Mouse (Mus musculus): ENCODE measurements around the gene Esrrg. TPM values are rescaled to one million over a fixed set of nuclear protein-coding genes. Genes with fewer than 3 reads are reported as not detected.

Esrrg gene
- polyA plus RNA-seq, 1 experiment: not detected

DNA sequence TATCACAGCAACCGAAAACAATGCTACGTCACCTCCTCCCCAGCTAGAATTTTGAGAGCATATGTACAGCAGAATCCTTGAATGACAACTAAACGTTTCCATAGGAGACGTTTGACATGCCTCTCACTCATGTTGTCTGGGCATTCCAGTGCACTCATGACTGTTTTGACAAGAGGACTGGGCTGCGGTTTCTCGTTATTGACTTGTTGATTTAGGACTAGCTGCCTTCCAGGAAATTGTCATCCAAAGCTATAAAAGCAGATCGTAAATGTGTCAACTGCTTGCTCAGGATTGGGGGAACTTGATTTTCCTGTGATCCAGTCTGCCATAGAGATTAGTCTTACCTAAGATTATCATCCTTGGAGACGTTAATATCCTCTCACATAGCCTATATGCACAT is 245.6 kb downstream of the Esrrg start:
- H3K79me3 ChIP-seq (ENCODE audit: low read depth): no peaks in the 10 kb centered on the region
- no peaks in the 10 kb centered on the region for H3K27me3 ChIP-seq (ENCODE audit: control insufficient read depth, insufficient read depth, insufficient read length)
- no peaks in the 10 kb centered on the region for H3K36me3 ChIP-seq (ENCODE audit: control insufficient read depth, insufficient read depth)
- no peak overlapping the region for H3K4me3 ChIP-seq (ENCODE audit: insufficient read depth, poor library complexity, severe bottlenecking)
- no peak overlapping the region for H3ac ChIP-seq (ENCODE audit: control insufficient read depth, insufficient read length, low read depth)
- TF ChIP-seq MAX (IDR thresholded peaks at IDR 0.05) (no peak), USF1 (IDR thresholded peaks at IDR 0.05; ENCODE audit: low read depth) (no peak), MYOG (IDR thresholded peaks at IDR 0.05; ENCODE audit: control insufficient read depth, extremely low read depth, insufficient read length) (no peak), CTCF (IDR thresholded peaks at IDR 0.05; ENCODE audit: control insufficient read depth, insufficient read depth, insufficient read length) (no peak), MYOD1 (IDR thresholded peaks at IDR 0.05; ENCODE audit: control insufficient read depth, insufficient read length, low read depth) (no peak), CEBPB (IDR thresholded peaks at IDR 0.05; ENCODE audit: low read depth) (no peak), FOSL1 (IDR thresholded peaks at IDR 0.05; ENCODE audit: insufficient read depth, low read length, poor library complexity, severe bottlenecking) (no peak)
- no peaks in the 10 kb centered on the region for H3K79me2 ChIP-seq (ENCODE audit: control insufficient read depth, insufficient read depth)

DNA sequence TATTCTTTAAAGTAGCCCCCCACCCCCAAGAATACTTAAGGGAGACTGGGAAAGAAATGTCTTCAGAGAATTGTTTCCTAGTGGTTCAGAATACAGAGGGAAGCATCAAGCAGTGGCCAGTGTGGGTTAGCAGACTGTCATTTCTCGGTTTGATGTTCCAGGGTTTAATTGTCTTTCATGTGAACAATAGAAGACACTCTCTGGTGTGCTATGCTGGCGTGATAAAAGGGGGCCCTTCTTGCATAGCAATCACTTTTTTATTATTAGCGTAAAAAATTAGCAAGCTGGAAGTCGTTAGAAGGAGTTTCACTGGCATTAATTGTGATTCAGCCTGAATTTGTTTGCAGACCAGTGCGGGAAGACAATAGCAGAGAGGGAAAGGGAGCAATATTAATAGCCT is 253.7 kb downstream of the Esrrg start:
- TF ChIP-seq CEBPB (IDR thresholded peaks at IDR 0.05; ENCODE audit: low read depth) (no peak), FOSL1 (IDR thresholded peaks at IDR 0.05; ENCODE audit: insufficient read depth, low read length, poor library complexity, severe bottlenecking) (no peak), MAX (IDR thresholded peaks at IDR 0.05) (no peak), CTCF (IDR thresholded peaks at IDR 0.05; ENCODE audit: control insufficient read depth, insufficient read depth, insufficient read length) (no peak), MYOD1 (IDR thresholded peaks at IDR 0.05; ENCODE audit: control insufficient read depth, insufficient read length, low read depth) (no peak), MYOG (IDR thresholded peaks at IDR 0.05; ENCODE audit: control insufficient read depth, extremely low read depth, insufficient read length) (no peak), USF1 (IDR thresholded peaks at IDR 0.05; ENCODE audit: low read depth) (no peak)
- H3ac ChIP-seq (ENCODE audit: control insufficient read depth, insufficient read length, low read depth): no peak overlapping the region
- H3K36me3 ChIP-seq (ENCODE audit: control insufficient read depth, insufficient read depth): no peaks in the 10 kb centered on the region
- no peaks in the 10 kb centered on the region for H3K27me3 ChIP-seq (ENCODE audit: control insufficient read depth, insufficient read depth, insufficient read length)
- H3K79me3 ChIP-seq (ENCODE audit: low read depth): no peaks in the 10 kb centered on the region
- H3K4me3 ChIP-seq (ENCODE audit: insufficient read depth, poor library complexity, severe bottlenecking): no peak overlapping the region
- H3K79me2 ChIP-seq (ENCODE audit: control insufficient read depth, insufficient read depth): no peaks in the 10 kb centered on the region

DNA sequence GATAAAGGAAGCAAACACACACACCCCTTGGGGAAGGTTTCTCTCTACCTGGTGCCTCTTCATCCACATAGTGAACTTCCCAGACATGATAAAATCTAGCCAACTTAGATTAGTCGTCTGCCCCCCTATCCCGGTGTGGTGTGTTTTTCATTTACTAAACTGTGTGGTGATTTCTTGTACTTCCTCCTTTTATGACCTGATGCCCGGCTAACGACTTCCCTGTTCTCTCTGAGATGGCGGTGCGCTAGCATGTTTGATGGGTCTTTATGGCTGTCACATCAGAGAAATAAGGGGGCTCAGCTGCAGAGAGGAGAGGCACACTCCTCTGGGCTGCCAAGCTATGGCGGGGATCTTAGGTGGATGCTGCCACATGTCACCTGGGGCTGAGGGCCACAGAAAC is 259.8 kb downstream of the Esrrg start:
- Histone ChIP-seq H3K79me2 (ENCODE audit: control insufficient read depth, insufficient read depth) (no peaks in the 10 kb centered on the region), H3K36me3 (ENCODE audit: control insufficient read depth, insufficient read depth) (no peaks in the 10 kb centered on the region), H3K27me3 (ENCODE audit: control insufficient read depth, insufficient read depth, insufficient read length) (no peaks in the 10 kb centered on the region), H3K4me3 (ENCODE audit: insufficient read depth, poor library complexity, severe bottlenecking) (no peak overlapping the region), H3ac (ENCODE audit: control insufficient read depth, insufficient read length, low read depth) (no peak overlapping the region), H3K79me3 (ENCODE audit: low read depth) (no peaks in the 10 kb centered on the region)
- no peak for TF ChIP-seq CTCF (IDR thresholded peaks at IDR 0.05; ENCODE audit: control insufficient read depth, insufficient read depth, insufficient read length)
- TF ChIP-seq FOSL1 (IDR thresholded peaks at IDR 0.05; ENCODE audit: insufficient read depth, low read length, poor library complexity, severe bottlenecking): no peak

DNA sequence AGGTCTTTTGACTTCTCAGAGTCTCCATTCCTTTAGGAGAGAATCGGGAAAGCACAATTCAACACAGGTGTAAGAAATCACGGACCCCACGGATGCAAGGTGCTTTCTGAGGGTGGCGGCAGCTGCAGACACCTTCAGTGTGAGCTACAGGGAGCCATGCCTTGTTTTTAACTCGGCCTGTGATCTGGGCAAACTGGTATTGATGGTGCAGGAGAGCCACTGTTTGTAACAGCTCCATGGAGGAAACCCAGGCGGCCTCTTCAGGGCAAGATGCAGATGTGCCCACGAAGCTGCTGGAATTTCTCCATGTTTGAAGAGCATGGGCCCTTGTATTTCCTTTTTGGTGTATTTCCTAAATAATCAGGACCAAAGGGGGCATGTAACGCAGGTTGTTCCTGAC is 263.6 kb downstream of the Esrrg start:
- Histone ChIP-seq H3K79me3 (ENCODE audit: low read depth) (no peaks in the 10 kb centered on the region), H3K27me3 (ENCODE audit: control insufficient read depth, insufficient read depth, insufficient read length) (no peaks in the 10 kb centered on the region), H3ac (ENCODE audit: control insufficient read depth, insufficient read length, low read depth) (no peak overlapping the region), H3K4me3 (ENCODE audit: insufficient read depth, poor library complexity, severe bottlenecking) (no peak overlapping the region), H3K79me2 (ENCODE audit: control insufficient read depth, insufficient read depth) (no peaks in the 10 kb centered on the region), H3K36me3 (ENCODE audit: control insufficient read depth, insufficient read depth) (no peaks in the 10 kb centered on the region)
- no peak for TF ChIP-seq MYOD1 (IDR thresholded peaks at IDR 0.05; ENCODE audit: control insufficient read depth, insufficient read length, low read depth)

DNA sequence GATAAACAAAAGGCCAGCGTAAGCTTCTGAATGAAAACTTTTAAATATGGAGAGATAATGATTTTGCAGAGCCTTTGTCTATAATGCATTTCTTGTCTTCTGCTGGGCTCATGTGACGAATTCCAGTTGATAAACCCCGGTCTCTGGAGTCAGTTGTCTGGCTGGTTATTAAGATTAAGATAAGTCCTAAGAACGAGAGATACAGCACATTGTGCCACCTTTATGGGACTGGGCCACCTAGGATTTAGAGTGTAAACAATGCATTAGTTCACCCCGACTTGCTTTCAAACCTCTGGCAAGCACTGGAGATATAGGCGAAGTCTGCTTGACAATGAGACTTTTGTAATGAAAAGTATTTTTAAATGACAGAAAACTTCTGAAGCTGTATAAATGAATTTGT is 264.2 kb downstream of the Esrrg start:
- no peaks in the 10 kb centered on the region for H3K27me3 ChIP-seq (ENCODE audit: control insufficient read depth, insufficient read depth, insufficient read length)
- TF ChIP-seq MAX (IDR thresholded peaks at IDR 0.05) (no peak), MYOD1 (IDR thresholded peaks at IDR 0.05; ENCODE audit: control insufficient read depth, insufficient read length, low read depth) (no peak)
- no peak overlapping the region for H3K4me3 ChIP-seq (ENCODE audit: insufficient read depth, poor library complexity, severe bottlenecking)
- H3K79me3 ChIP-seq (ENCODE audit: low read depth): no peaks in the 10 kb centered on the region
- no peaks in the 10 kb centered on the region for H3K79me2 ChIP-seq (ENCODE audit: control insufficient read depth, insufficient read depth)
- no peak overlapping the region for H3ac ChIP-seq (ENCODE audit: control insufficient read depth, insufficient read length, low read depth)
- no peaks in the 10 kb centered on the region for H3K36me3 ChIP-seq (ENCODE audit: control insufficient read depth, insufficient read depth)

DNA sequence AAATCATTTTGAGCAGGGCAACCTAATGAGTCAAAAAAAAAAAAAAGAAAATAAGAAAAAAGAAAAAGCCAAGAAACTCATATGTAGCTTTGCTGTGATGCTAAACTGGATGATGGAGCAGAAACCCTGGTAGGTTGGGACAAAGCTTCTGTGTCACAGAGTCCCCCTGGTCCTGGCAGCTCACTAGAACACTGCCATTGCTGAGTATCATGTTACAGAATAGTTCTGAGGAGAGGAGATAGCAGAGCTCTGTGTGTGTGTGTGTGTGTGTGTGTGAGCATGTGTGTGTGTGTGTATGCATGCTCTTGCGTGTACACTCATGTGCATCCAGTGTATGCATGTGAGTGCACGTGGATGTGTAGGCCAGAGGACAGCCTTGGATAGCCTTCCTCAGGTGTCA is 265.2 kb downstream of the Esrrg start:
- Histone ChIP-seq H3ac (ENCODE audit: control insufficient read depth, insufficient read length, low read depth) (no peak overlapping the region), H3K36me3 (ENCODE audit: control insufficient read depth, insufficient read depth) (no peaks in the 10 kb centered on the region), H3K79me3 (ENCODE audit: low read depth) (no peaks in the 10 kb centered on the region), H3K4me3 (ENCODE audit: insufficient read depth, poor library complexity, severe bottlenecking) (no peak overlapping the region), H3K79me2 (ENCODE audit: control insufficient read depth, insufficient read depth) (no peaks in the 10 kb centered on the region), H3K27me3 (ENCODE audit: control insufficient read depth, insufficient read depth, insufficient read length) (peaks cover 6% of the 10 kb centered on the region)
- TF ChIP-seq USF1 (IDR thresholded peaks at IDR 0.05; ENCODE audit: low read depth): no peak
- no peak for TF ChIP-seq CTCF (IDR thresholded peaks at IDR 0.05; ENCODE audit: control insufficient read depth, insufficient read depth, insufficient read length)
- TF ChIP-seq CEBPB (IDR thresholded peaks at IDR 0.05; ENCODE audit: low read depth): no peak
- TF ChIP-seq MYOD1 (IDR thresholded peaks at IDR 0.05; ENCODE audit: control insufficient read depth, insufficient read length, low read depth): no peak
- no peak for TF ChIP-seq MAX (IDR thresholded peaks at IDR 0.05)
- no peak for TF ChIP-seq FOSL1 (IDR thresholded peaks at IDR 0.05; ENCODE audit: insufficient read depth, low read length, poor library complexity, severe bottlenecking)
- no peak for TF ChIP-seq MYOG (IDR thresholded peaks at IDR 0.05; ENCODE audit: control insufficient read depth, extremely low read depth, insufficient read length)

All from C2C12 (cell line).